Mouse (Mus musculus): ENCODE results near the gene Slc50a1. TPM values are rescaled to one million over a fixed set of nuclear protein-coding genes. Genes with fewer than 3 reads are reported as not detected.

Gene Slc50a1
- polyA plus RNA-seq, 2 experiments, result 16.5 to 18.7 TPM

DNA sequence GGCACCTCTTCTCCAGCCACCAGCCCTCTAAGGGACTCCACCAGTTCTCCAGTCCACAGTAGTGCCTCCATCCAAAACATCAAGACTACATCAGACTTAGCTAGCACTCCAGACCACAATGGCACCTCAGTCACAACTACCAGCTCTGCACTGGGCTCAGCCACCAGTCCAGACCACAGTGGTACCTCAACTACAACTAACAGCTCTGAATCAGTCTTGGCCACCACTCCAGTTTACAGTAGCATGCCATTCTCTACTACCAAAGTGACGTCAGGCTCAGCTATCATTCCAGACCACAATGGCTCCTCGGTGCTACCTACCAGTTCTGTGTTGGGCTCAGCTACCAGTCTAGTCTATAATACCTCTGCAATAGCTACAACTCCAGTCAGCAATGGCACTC is 39.8 kb downstream of the Slc50a1 start:
- no peaks in the 10 kb centered on the region for H3K36me3 ChIP-seq (replicated peaks; ENCODE audit: control insufficient read depth, insufficient read depth, low read depth)
- H3K27me3 ChIP-seq (ENCODE audit: control insufficient read depth, insufficient read depth, low read length), result peaks cover 31% of the 10 kb centered on the region
- H3K4me2 ChIP-seq (ENCODE audit: low read depth), result no peak overlapping the region
- H3K27ac ChIP-seq, result no peak overlapping the region
- H3K4me1 ChIP-seq (replicated peaks; ENCODE audit: control insufficient read depth in 2 of 2, insufficient read depth in 2 of 2, low read length in 1 of 2), result peaks cover 0 to 5% of the 10 kb centered on the region in 2 experiments; a peak in 1 of 4 replicates
- H3K4me3 ChIP-seq (ENCODE audit: insufficient read depth in 1 of 2, low read depth in 2 of 2, low read length in 2 of 2), result no peak overlapping the region
- 47% methylated on average over 2 of the region's 2 CpGs for WGBS (ENCODE audit: insufficient replicate concordance)
- H3K9me3 ChIP-seq (ENCODE audit: control insufficient read depth, low read length), result no peaks in the 10 kb centered on the region
- no peak for DNase-seq (ENCODE audit: low read depth in 3 of 3, low spot score in 3 of 3)
- TF ChIP-seq EP300 (IDR thresholded peaks at IDR 0.05; ENCODE audit: low read depth) (no peak), CTCF (IDR thresholded peaks at IDR 0.05; ENCODE audit: low read depth) (no peak)
- ATAC-seq (ENCODE audit: insufficient read depth), result no peak
- H3K9ac ChIP-seq (replicated peaks), result no peak overlapping the region

DNA sequence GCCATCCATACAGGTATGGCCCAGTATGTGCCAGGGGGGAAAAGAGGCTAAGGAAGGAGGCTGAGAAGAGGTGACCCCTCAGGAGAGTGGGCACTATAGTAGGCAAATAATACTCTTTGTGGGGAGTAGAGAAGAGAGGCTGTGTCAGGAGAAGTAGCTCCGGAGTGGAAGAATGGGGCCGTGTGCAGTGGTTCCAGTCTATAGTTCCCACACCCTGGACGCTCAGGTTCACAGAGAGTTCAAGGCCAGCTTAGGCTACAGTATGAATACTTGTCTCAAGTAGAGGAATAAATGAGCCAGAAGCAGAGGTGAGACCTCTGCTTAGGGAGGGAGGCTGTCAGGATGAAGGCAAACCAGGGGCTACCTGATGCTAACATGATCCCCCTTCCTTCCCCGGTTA is 41.1 kb downstream of the Slc50a1 start:
- Histone ChIP-seq H3K9me3 (ENCODE audit: control insufficient read depth, low read length) (no peaks in the 10 kb centered on the region), H3K27ac (no peak overlapping the region), H3K4me1 (replicated peaks; ENCODE audit: control insufficient read depth in 2 of 2, insufficient read depth in 2 of 2, low read length in 1 of 2) (peaks cover 0 to 5% of the 10 kb centered on the region in 2 experiments; a peak in 1 of 4 replicates), H3K27me3 (ENCODE audit: control insufficient read depth, insufficient read depth, low read length) (peaks cover 38% of the 10 kb centered on the region), H3K4me3 (ENCODE audit: insufficient read depth in 1 of 2, low read depth in 2 of 2, low read length in 2 of 2) (no peak overlapping the region), H3K36me3 (replicated peaks; ENCODE audit: control insufficient read depth, insufficient read depth, low read depth) (no peaks in the 10 kb centered on the region), H3K4me2 (ENCODE audit: low read depth) (no peak overlapping the region), H3K9ac (replicated peaks) (no peak overlapping the region)
- ATAC-seq (ENCODE audit: insufficient read depth), result no peak
- WGBS (ENCODE audit: insufficient replicate concordance), result 79% methylated on average over 4 of the region's 4 CpGs
- DNase-seq (ENCODE audit: low read depth in 3 of 3, low spot score in 3 of 3), result no peak
- TF ChIP-seq CTCF (IDR thresholded peaks at IDR 0.05; ENCODE audit: low read depth), result no peak
- no peak for TF ChIP-seq EP300 (IDR thresholded peaks at IDR 0.05; ENCODE audit: low read depth)

- peak within 1 kb of the TSS; percentile 4; the same call in 1 of the 2 replicates for H3K9ac ChIP-seq (replicated peaks)
Observed at GRCm38 (mm10) chr3:89228836-89229235, 41.5 kb downstream of the Slc50a1 start, which contains the start of gene Muc1. Muc1 (plus strand) TSS chr3:89229057.

DNA sequence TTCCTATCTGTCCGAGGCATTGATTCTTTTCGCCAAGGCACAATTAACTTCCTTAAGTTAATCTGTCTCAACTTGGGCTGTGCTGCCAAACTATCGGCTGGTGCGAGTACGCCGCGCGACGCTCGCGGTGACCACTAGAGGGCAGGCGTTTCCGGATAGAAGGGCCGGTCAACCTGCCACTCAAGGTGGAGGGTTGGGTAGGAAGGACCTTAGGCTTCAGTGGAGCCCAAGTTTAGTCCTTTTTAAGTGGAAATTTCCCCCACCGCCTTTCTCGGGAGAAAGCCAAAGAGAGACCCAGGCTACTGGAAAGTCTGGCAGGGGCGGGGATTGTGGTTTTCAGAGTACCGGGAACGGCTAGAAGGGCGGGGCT is 42.2 kb downstream of the Slc50a1 start:
- Histone ChIP-seq H3K4me1 (replicated peaks; ENCODE audit: control insufficient read depth in 2 of 2, insufficient read depth in 2 of 2, low read length in 1 of 2) (peaks cover 0 to 5% of the 10 kb centered on the region in 2 experiments; a peak in 1 of 4 replicates), H3K9me3 (ENCODE audit: control insufficient read depth, low read length) (no peaks in the 10 kb centered on the region), H3K9ac (replicated peaks) (peak overlapping the region; percentile 4; the same call in 1 of the 2 replicates), H3K36me3 (replicated peaks; ENCODE audit: control insufficient read depth, insufficient read depth, low read depth) (no peaks in the 10 kb centered on the region), H3K4me3 (ENCODE audit: insufficient read depth in 1 of 2, low read depth in 2 of 2, low read length in 2 of 2) (peak overlapping the region; percentile 43 to 66), H3K27me3 (ENCODE audit: control insufficient read depth, insufficient read depth, low read length) (peaks cover 38% of the 10 kb centered on the region), H3K27ac (no peak overlapping the region), H3K4me2 (ENCODE audit: low read depth) (peak overlapping the region; percentile 62)
- DNase-seq (ENCODE audit: low read depth in 3 of 3, low spot score in 3 of 3) (peak; percentile 43 to 58 (median 53)), ATAC-seq (ENCODE audit: insufficient read depth) (peak; percentile 55; the same call in 1 of the 2 replicates)
- under 1% methylated on average over 20 of the region's 20 CpGs for WGBS (ENCODE audit: insufficient replicate concordance)
- TF ChIP-seq CTCF (IDR thresholded peaks at IDR 0.05; ENCODE audit: low read depth) (peak; percentile 98), EP300 (IDR thresholded peaks at IDR 0.05; ENCODE audit: low read depth) (no peak)

More at GRCm38 (mm10) chr3:89228836-89229235, 41.5 kb downstream of the Slc50a1 start, which contains the start of gene Muc1:
- ATAC-seq (ENCODE audit: insufficient read depth) (no peak), DNase-seq (ENCODE audit: low read depth in 3 of 3, low spot score in 3 of 3) (no peak)
- H3K4me3 ChIP-seq (ENCODE audit: insufficient read depth in 1 of 2, low read depth in 2 of 2, low read length in 2 of 2), result peak within 1 kb of the TSS; percentile 43 to 66
- peak within 1 kb of the TSS; percentile 62 for H3K4me2 ChIP-seq (ENCODE audit: low read depth)
- H3K9me3 ChIP-seq (ENCODE audit: control insufficient read depth, low read length), result no peaks in the 10 kb centered on the region
- H3K4me1 ChIP-seq (replicated peaks; ENCODE audit: control insufficient read depth in 2 of 2, insufficient read depth in 2 of 2, low read length in 1 of 2), result peaks cover 0 to 5% of the 10 kb centered on the region in 2 experiments; a peak in 1 of 4 replicates
- TF ChIP-seq EP300 (IDR thresholded peaks at IDR 0.05; ENCODE audit: low read depth), result no peak
- no peak for TF ChIP-seq CTCF (IDR thresholded peaks at IDR 0.05; ENCODE audit: low read depth)
- peaks cover 38% of the 10 kb centered on the region for H3K27me3 ChIP-seq (ENCODE audit: control insufficient read depth, insufficient read depth, low read length)
- no peaks in the 10 kb centered on the region for H3K36me3 ChIP-seq (replicated peaks; ENCODE audit: control insufficient read depth, insufficient read depth, low read depth)
- H3K27ac ChIP-seq, result no peak within 1 kb of the TSS
- 40% methylated on average over 10 of the region's 10 CpGs for WGBS (ENCODE audit: insufficient replicate concordance)

GRCm38 (mm10) chr3:89227307-89228179 is 42.8 kb downstream of the Slc50a1 start:
- peak overlapping the region; percentile 62 for H3K4me2 ChIP-seq (ENCODE audit: low read depth)

More at GRCm38 (mm10) chr3:89227307-89228179, 42.8 kb downstream of the Slc50a1 start:
- H3K27ac ChIP-seq, result no peak overlapping the region
- DNase-seq (ENCODE audit: low read depth in 3 of 3, low spot score in 3 of 3) (peak in 1 of 3 experiments; percentile 58), ATAC-seq (ENCODE audit: insufficient read depth) (peak; percentile 27; the same call in 1 of the 2 replicates)
- 5% methylated on average over 41 of the region's 41 CpGs for WGBS (ENCODE audit: insufficient replicate concordance)
- peaks cover 38% of the 10 kb centered on the region for H3K27me3 ChIP-seq (ENCODE audit: control insufficient read depth, insufficient read depth, low read length)
- no peak overlapping the region for H3K9ac ChIP-seq (replicated peaks)
- H3K9me3 ChIP-seq (ENCODE audit: control insufficient read depth, low read length), result no peaks in the 10 kb centered on the region
- H3K36me3 ChIP-seq (replicated peaks; ENCODE audit: control insufficient read depth, insufficient read depth, low read depth), result no peaks in the 10 kb centered on the region
- TF ChIP-seq CTCF (IDR thresholded peaks at IDR 0.05; ENCODE audit: low read depth) (no peak), EP300 (IDR thresholded peaks at IDR 0.05; ENCODE audit: low read depth) (no peak)
- peaks cover 0 to 5% of the 10 kb centered on the region in 2 experiments; a peak in 1 of 4 replicates for H3K4me1 ChIP-seq (replicated peaks; ENCODE audit: control insufficient read depth in 2 of 2, insufficient read depth in 2 of 2, low read length in 1 of 2)
- H3K4me3 ChIP-seq (ENCODE audit: insufficient read depth in 1 of 2, low read depth in 2 of 2, low read length in 2 of 2), result peak overlapping the region in 1 of 2 experiments; percentile 43; a peak in 3 of 4 replicates
